Mouse (Mus musculus): Measurements from ENCODE around the gene Prps1.

DNA sequence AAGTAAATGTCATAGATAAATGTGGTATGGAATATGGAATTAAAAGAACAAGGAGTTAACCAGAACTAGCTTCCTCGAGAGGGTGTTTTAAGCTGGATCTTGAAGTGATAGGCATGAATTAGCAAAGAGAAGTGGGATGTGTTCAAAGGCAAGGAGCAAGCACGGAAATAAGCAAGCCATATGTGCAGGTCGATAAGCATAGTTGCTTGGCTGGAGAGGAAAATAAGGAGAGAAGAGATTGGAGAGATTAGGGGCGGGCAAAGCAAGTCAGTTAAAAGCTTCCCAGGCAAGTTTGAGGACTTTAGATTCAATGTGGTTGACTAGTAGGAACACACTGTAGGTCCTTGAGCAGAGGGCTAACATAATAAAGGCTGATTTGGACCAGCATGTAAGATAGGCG, 48.8 kb upstream of the Prps1 start:
- TF ChIP-seq POLR2A (IDR thresholded peaks at IDR 0.05; ENCODE audit: extremely low read depth, insufficient read depth, low read length) (no peak), CTCF (IDR thresholded peaks at IDR 0.05; ENCODE audit: low read depth, low read length) (no peak)

Data from liver, adult 2 months (tissue).